Mouse (Mus musculus) liver, adult 2 months (tissue): ENCODE measurements at regions not wholly inside any gene's neighbourhood (a gene's known extent, or its start where the extent isn't known, plus 50 kb on each side); places are given as distances from the start of the nearest gene placed in this dataset.

Experiments
- DNase-seq: peaks from one replicate; pipeline ENCODE4 v3.0.0-alpha.2; 2011; ENCODE audit warnings: low read depth, low spot score; ENCODE audit errors: extremely low read depth
- H3K27ac ChIP-seq: fragments of 200-500 bp; replicated peaks from 2 replicates; pipeline ENCODE4 v1.5.1; 2012; ENCODE audit warnings: low read depth, mild to moderate bottlenecking, control low read depth, inconsistent platforms, low read length; ENCODE audit not compliant: insufficient read depth
- H3K27me3 ChIP-seq: fragments of 200-500 bp; 2 replicates; pipeline ENCODE4 v1.6.1; 2012; ENCODE audit warnings: mild to moderate bottlenecking, moderate library complexity, low read length, inconsistent platforms; ENCODE audit not compliant: control insufficient read depth, insufficient read depth
- H3K36me3 ChIP-seq: fragments of 200-500 bp; 2 replicates; pipeline ENCODE4 v1.6.1; 2012; ENCODE audit warnings: low read length, inconsistent platforms; ENCODE audit not compliant: control insufficient read depth, insufficient read depth
- H3K4me1 ChIP-seq: fragments of 200-500 bp; 2 replicates; pipeline ENCODE4 v1.6.1; 2011; ENCODE audit warnings: low read length; ENCODE audit not compliant: control insufficient read depth, insufficient read depth
- H3K4me3 ChIP-seq: fragments of 200-500 bp; 2 replicates; pipeline ENCODE4 v1.5.1; 2011; ENCODE audit warnings: low read depth, mild to moderate bottlenecking, control low read depth, low read length, moderate library complexity; ENCODE audit not compliant: insufficient read depth
- H3K79me2 ChIP-seq: fragments of 200-500 bp; 2 replicates; pipeline ENCODE4 v1.6.1; 2012; ENCODE audit warnings: inconsistent platforms, mild to moderate bottlenecking, low read length, moderate library complexity; ENCODE audit not compliant: control insufficient read depth, insufficient read depth
- H3K9ac ChIP-seq: fragments of 200-500 bp; 2 replicates; pipeline ENCODE4 v1.6.1; 2012; ENCODE audit warnings: low read depth, mild to moderate bottlenecking, control low read depth, inconsistent platforms, low read length
- CTCF ChIP-seq: fragments of 200-500 bp; IDR thresholded peaks from 2 replicates; pipeline ENCODE4 v1.5.1; 2011; ENCODE audit warnings: low read depth, low read length, control low read depth
- POLR2A ChIP-seq: fragments of 200-500 bp; IDR thresholded peaks from 2 replicates; pipeline ENCODE4 v1.6.1; 2011; ENCODE audit warnings: low read length, control low read depth; ENCODE audit not compliant: insufficient read depth; ENCODE audit errors: extremely low read depth
- WGBS: fragments of 180-500 bp; shearing (Covaris S2); methylation state at CpG from one replicate; pipeline ENCODE4 v1.1.7; 2018; 5-methylcytosine and 5-hydroxymethylcytosine counted together

DNA sequence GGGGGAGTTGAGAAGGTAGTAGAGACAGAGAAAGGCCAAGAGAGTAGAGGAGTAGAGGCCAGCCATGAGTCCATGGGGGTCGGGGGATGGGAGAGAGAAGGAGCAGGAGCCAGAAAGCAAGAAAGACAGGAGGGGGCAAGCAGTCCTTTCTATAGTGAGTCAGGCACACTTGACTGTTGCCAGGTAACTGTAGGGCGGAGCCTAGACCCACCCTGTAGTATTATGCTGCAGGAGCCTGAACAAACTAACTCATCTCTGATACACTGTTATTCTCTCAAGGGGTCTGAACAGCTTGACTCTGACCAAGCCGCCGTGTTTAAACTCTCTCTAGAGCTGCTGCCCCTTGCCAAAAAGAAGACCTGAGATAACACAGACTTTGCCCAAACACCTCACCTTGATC, 130.6 kb downstream of the Cand1 start:
- H3K4me1 ChIP-seq: no peaks in the 10 kb centered on the region
- H3K9ac ChIP-seq: no peak overlapping the region
- WGBS: 88% methylated on average over 4 of the region's 4 CpGs
- no peaks in the 10 kb centered on the region for H3K79me2 ChIP-seq
- H3K27ac ChIP-seq: no peak overlapping the region
- no peak for DNase-seq
- no peak overlapping the region for H3K4me3 ChIP-seq
- H3K27me3 ChIP-seq: no peaks in the 10 kb centered on the region
- H3K36me3 ChIP-seq: no peaks in the 10 kb centered on the region
- TF ChIP-seq POLR2A: no peak
- TF ChIP-seq CTCF: no peak

DNA sequence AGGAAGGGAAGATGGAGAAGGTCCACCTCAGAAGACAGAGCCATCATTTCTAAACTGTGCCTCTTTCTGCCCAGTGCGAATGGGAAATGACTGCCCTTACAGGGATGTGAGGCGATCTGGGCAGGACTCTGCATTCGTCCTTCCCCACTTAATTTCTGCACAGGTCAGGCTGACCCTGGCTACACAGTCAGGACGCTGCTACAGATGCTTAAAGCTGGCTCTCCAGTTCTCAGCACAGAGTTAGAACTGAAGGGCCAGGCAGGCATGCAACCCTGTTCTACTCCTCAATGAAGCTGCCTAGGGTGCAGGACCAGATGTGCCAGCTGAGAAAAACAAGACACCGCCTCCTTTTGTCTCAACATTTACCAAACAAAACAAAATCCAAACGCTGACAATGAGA, 132.1 kb downstream of the Cand1 start:
- no peaks in the 10 kb centered on the region for H3K4me1 ChIP-seq
- no peak for DNase-seq
- 78% methylated on average over 6 of the region's 6 CpGs for WGBS
- no peak overlapping the region for H3K9ac ChIP-seq
- no peak overlapping the region for H3K4me3 ChIP-seq
- no peak for TF ChIP-seq POLR2A
- no peak for TF ChIP-seq CTCF
- H3K36me3 ChIP-seq: no peaks in the 10 kb centered on the region
- H3K27ac ChIP-seq: no peak overlapping the region
- H3K79me2 ChIP-seq: no peaks in the 10 kb centered on the region
- H3K27me3 ChIP-seq: no peaks in the 10 kb centered on the region

GRCm38 (mm10) chr10:119106105-119106504, 133.8 kb downstream of the Cand1 start:
- Histone ChIP-seq H3K27me3 (no peaks in the 10 kb centered on the region), H3K27ac (no peak overlapping the region), H3K79me2 (no peaks in the 10 kb centered on the region), H3K36me3 (no peaks in the 10 kb centered on the region), H3K4me3 (no peak overlapping the region), H3K9ac (no peak overlapping the region), H3K4me1 (no peaks in the 10 kb centered on the region)
- TF ChIP-seq POLR2A: no peak
- TF ChIP-seq CTCF: no peak
- 55% methylated on average over 3 of the region's 3 CpGs for WGBS
- peak; percentile 56 for DNase-seq

DNA sequence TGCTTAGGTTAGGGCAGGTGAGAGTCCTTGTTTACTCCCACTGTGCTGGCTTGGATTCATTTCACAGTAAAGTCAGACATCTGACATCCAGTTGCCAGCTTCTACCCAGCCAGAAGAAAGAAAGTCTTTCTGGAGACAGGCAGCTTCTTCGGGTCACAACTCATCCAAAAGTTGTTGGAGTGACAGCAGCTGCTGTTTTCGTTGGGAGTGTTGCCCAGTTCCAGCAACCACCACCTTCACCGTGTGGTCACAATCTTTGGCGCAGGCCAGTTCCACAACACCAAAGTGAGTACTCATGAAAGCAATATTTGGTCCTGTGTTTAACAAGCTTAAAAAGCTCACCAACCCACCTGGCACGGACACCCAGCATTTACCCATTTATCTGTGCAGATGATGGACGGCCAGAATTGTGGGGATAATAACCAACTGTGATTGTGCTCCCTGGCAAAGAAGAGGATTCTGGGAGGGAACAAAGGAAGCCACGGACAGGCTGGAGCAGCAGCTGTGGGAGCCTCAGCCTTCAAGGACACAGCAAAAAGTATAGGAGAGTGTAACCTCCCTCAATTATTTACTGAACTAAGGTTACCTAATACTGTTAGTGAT, 134.5 kb downstream of the Cand1 start:
- TF ChIP-seq POLR2A (no peak), CTCF (no peak)
- Histone ChIP-seq H3K27me3 (no peaks in the 10 kb centered on the region), H3K9ac (no peak overlapping the region), H3K4me1 (no peaks in the 10 kb centered on the region), H3K36me3 (no peaks in the 10 kb centered on the region), H3K4me3 (no peak overlapping the region), H3K79me2 (no peaks in the 10 kb centered on the region), H3K27ac (no peak overlapping the region)
- WGBS: 78% methylated on average over 7 of the region's 7 CpGs
- DNase-seq: no peak

DNA sequence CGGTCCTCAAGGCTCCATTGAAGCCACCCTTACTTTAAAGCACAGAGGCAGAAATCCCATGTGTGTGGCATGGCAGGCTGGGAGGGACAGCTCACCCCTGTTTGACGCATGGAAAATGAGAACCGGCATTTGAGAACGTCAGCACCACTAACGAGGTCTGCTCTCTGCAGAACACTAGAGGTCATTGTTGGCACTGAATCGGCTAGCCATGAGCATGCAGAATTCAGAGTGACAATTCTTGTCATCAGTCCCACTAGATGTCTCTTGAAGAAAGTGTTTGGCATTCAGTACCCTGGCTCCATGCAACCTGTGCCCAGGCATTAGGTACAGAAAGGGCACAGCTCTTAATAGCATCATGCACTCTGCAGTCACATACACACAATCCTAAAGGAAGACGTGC, 139.3 kb downstream of the Cand1 start:
- Histone ChIP-seq H3K4me1 (no peaks in the 10 kb centered on the region), H3K4me3 (no peak overlapping the region), H3K79me2 (no peaks in the 10 kb centered on the region), H3K9ac (no peak overlapping the region), H3K36me3 (no peaks in the 10 kb centered on the region), H3K27me3 (no peaks in the 10 kb centered on the region), H3K27ac (no peak overlapping the region)
- TF ChIP-seq POLR2A (no peak), CTCF (peak; percentile 36; the same call in 1 of the 2 replicates)
- 32% methylated on average over 7 of the region's 7 CpGs for WGBS
- DNase-seq: peak; percentile 49

GRCm38 (mm10) chr10:119099092-119099792, 140.6 kb downstream of the Cand1 start:
- H3K36me3 ChIP-seq: no peaks in the 10 kb centered on the region
- no peak overlapping the region for H3K27ac ChIP-seq
- DNase-seq: no peak
- WGBS: 80% methylated on average over 10 of the region's 10 CpGs
- no peaks in the 10 kb centered on the region for H3K27me3 ChIP-seq
- no peaks in the 10 kb centered on the region for H3K4me1 ChIP-seq
- no peak overlapping the region for H3K9ac ChIP-seq
- H3K79me2 ChIP-seq: no peaks in the 10 kb centered on the region
- no peak overlapping the region for H3K4me3 ChIP-seq
- TF ChIP-seq CTCF (no peak), POLR2A (no peak)
